Mouse (Mus musculus): ENCODE results near the gene Zkscan7. TPM values are rescaled to one million over a fixed set of nuclear protein-coding genes. Genes with fewer than 3 reads are reported as not detected.
"Not testable (repeated sequence)": the region's sequence is repeated elsewhere in the genome, so short reads cannot be mapped to it uniquely, and the experiment has no call there.

Gene Zkscan7
- polyA plus RNA-seq (2015; fragmentation: Nextera tagmentation; extraction: Ambion mirVana), result 0.69 and 1.0 TPM in 2 replicates

- H3K4me2 ChIP-seq (ENCODE audit: low read depth, low read length), result peak within 1 kb of the TSS; percentile 71
These were observed at the start of gene Zkscan7 for GRCm38 (mm10) chr9:122885385-122885784. Zkscan7 (plus strand) TSS chr9:122885685.

GRCm38 (mm10) chr9:122836126-122836525 is 49.4 kb upstream of the Zkscan7 start:
- no peak overlapping the region for H3K27ac ChIP-seq (ENCODE audit: low read length)
- H3K4me2 ChIP-seq (ENCODE audit: low read depth, low read length), result no peak overlapping the region
- no peak overlapping the region for H3K4me3 ChIP-seq (ENCODE audit: low read depth, low read length)
- no peak for ATAC-seq (ENCODE audit: low read depth)
- no peak overlapping the region for H3K9ac ChIP-seq (ENCODE audit: low read depth, low read length)
- no peaks in the 10 kb centered on the region for H3K4me1 ChIP-seq (ENCODE audit: control insufficient read depth, low read depth, low read length)
- H3K9me3 ChIP-seq (replicated peaks; ENCODE audit: control insufficient read depth, low read length), result no peaks in the 10 kb centered on the region
- WGBS (ENCODE audit: insufficient replicate concordance), result 68% methylated on average over 9 of the region's 9 CpGs
- H3K36me3 ChIP-seq (ENCODE audit: control insufficient read depth, insufficient read depth), result no peaks in the 10 kb centered on the region
- no peaks in the 10 kb centered on the region for H3K27me3 ChIP-seq (ENCODE audit: control insufficient read depth, insufficient read depth, low read depth, low read length)

More at GRCm38 (mm10) chr9:122885385-122885784, at the start of gene Zkscan7:
- Histone ChIP-seq H3K27ac (ENCODE audit: low read length) (no peak within 1 kb of the TSS), H3K36me3 (ENCODE audit: control insufficient read depth, insufficient read depth) (no peaks in the 10 kb centered on the region), H3K4me3 (ENCODE audit: low read depth, low read length) (peak within 1 kb of the TSS; percentile 69), H3K4me1 (ENCODE audit: control insufficient read depth, low read depth, low read length) (peaks cover 4% of the 10 kb centered on the region; the same call in 1 of the 2 replicates), H3K9ac (ENCODE audit: low read depth, low read length) (no peak within 1 kb of the TSS), H3K27me3 (ENCODE audit: control insufficient read depth, insufficient read depth, low read depth, low read length) (no peaks in the 10 kb centered on the region), H3K9me3 (replicated peaks; ENCODE audit: control insufficient read depth, low read length) (no peaks in the 10 kb centered on the region)
- 62% methylated on average over 3 of the region's 3 CpGs for WGBS (ENCODE audit: insufficient replicate concordance)
- no peak for ATAC-seq (ENCODE audit: low read depth)

GRCm38 (mm10) chr9:122836790-122837189 is 48.7 kb upstream of the Zkscan7 start:
- H3K27ac ChIP-seq (ENCODE audit: low read length), result no peak overlapping the region

DNA sequence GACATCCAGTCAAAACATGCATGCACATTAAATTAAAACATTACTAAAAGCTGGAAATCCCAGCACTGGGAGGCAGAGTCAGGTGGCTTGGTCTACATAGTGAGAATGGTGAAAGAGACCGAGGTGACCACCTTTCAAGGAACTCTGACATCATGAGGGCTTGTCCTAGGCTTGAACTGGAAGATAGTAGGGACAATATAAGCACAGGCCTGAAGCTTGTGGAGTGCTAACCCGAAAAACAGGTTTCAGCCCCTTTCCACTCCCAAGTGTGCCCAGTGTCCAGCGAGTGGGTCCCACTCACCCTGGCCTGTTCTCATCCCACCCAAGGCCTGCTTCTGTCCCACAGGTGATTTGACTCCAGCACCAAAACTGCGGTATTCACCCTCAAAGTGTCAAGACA is 48.3 kb upstream of the Zkscan7 start:
- H3K4me1 ChIP-seq (ENCODE audit: control insufficient read depth, low read depth, low read length), result no peaks in the 10 kb centered on the region
- no peaks in the 10 kb centered on the region for H3K36me3 ChIP-seq (ENCODE audit: control insufficient read depth, insufficient read depth)
- H3K4me2 ChIP-seq (ENCODE audit: low read depth, low read length), result no peak overlapping the region
- no peak overlapping the region for H3K9ac ChIP-seq (ENCODE audit: low read depth, low read length)
- H3K27me3 ChIP-seq (ENCODE audit: control insufficient read depth, insufficient read depth, low read depth, low read length), result no peaks in the 10 kb centered on the region
- ATAC-seq (ENCODE audit: low read depth), result no peak
- no peaks in the 10 kb centered on the region for H3K9me3 ChIP-seq (replicated peaks; ENCODE audit: control insufficient read depth, low read length)
- WGBS (ENCODE audit: insufficient replicate concordance), result 65% methylated on average over 4 of the region's 4 CpGs
- H3K27ac ChIP-seq (ENCODE audit: low read length), result no peak overlapping the region
- H3K4me3 ChIP-seq (ENCODE audit: low read depth, low read length), result no peak overlapping the region

More at GRCm38 (mm10) chr9:122836790-122837189, 48.7 kb upstream of the Zkscan7 start:
- Histone ChIP-seq H3K9ac (ENCODE audit: low read depth, low read length) (no peak overlapping the region), H3K4me3 (ENCODE audit: low read depth, low read length) (no peak overlapping the region), H3K27me3 (ENCODE audit: control insufficient read depth, insufficient read depth, low read depth, low read length) (no peaks in the 10 kb centered on the region), H3K4me2 (ENCODE audit: low read depth, low read length) (no peak overlapping the region), H3K4me1 (ENCODE audit: control insufficient read depth, low read depth, low read length) (no peaks in the 10 kb centered on the region), H3K36me3 (ENCODE audit: control insufficient read depth, insufficient read depth) (no peaks in the 10 kb centered on the region), H3K9me3 (replicated peaks; ENCODE audit: control insufficient read depth, low read length) (no peaks in the 10 kb centered on the region)
- WGBS (ENCODE audit: insufficient replicate concordance), result 64% methylated on average over 6 of the region's 6 CpGs
- no peak for ATAC-seq (ENCODE audit: low read depth)

GRCm38 (mm10) chr9:122837680-122838079 is 47.8 kb upstream of the Zkscan7 start:
- H3K9me3 ChIP-seq (replicated peaks; ENCODE audit: control insufficient read depth, low read length), result no peaks in the 10 kb centered on the region

GRCm38 (mm10) chr9:122843760-122844159 is 41.7 kb upstream of the Zkscan7 start, which contains the start of gene Gm35549:
Gm35549 (minus strand) TSS chr9:122844035.
- Histone ChIP-seq H3K9ac (ENCODE audit: low read depth, low read length) (no peak within 1 kb of the TSS), H3K4me1 (ENCODE audit: control insufficient read depth, low read depth, low read length) (no peaks in the 10 kb centered on the region), H3K4me2 (ENCODE audit: low read depth, low read length) (no peak within 1 kb of the TSS), H3K9me3 (replicated peaks; ENCODE audit: control insufficient read depth, low read length) (0 out of 2 replicates have a peak, but pooled peaks cover 2% of the 10 kb centered on the region), H3K4me3 (ENCODE audit: low read depth, low read length) (no peak within 1 kb of the TSS), H3K27me3 (ENCODE audit: control insufficient read depth, insufficient read depth, low read depth, low read length) (no peaks in the 10 kb centered on the region), H3K36me3 (ENCODE audit: control insufficient read depth, insufficient read depth) (peaks cover 4% of the 10 kb centered on the region), H3K27ac (ENCODE audit: low read length) (no peak within 1 kb of the TSS)
- ATAC-seq (ENCODE audit: low read depth), result no peak
- 69% methylated on average over 3 of the region's 3 CpGs for WGBS (ENCODE audit: insufficient replicate concordance)

More at GRCm38 (mm10) chr9:122837680-122838079, 47.8 kb upstream of the Zkscan7 start:
- H3K27me3 ChIP-seq (ENCODE audit: control insufficient read depth, insufficient read depth, low read depth, low read length), result no peaks in the 10 kb centered on the region
- H3K4me3 ChIP-seq (ENCODE audit: low read depth, low read length), result no peak overlapping the region
- no peak for ATAC-seq (ENCODE audit: low read depth)
- H3K9ac ChIP-seq (ENCODE audit: low read depth, low read length), result no peak overlapping the region
- H3K4me2 ChIP-seq (ENCODE audit: low read depth, low read length), result no peak overlapping the region
- no peaks in the 10 kb centered on the region for H3K36me3 ChIP-seq (ENCODE audit: control insufficient read depth, insufficient read depth)
- no peaks in the 10 kb centered on the region for H3K4me1 ChIP-seq (ENCODE audit: control insufficient read depth, low read depth, low read length)
- H3K27ac ChIP-seq (ENCODE audit: low read length), result no peak overlapping the region
- 34% methylated on average over 16 of the region's 16 CpGs for WGBS (ENCODE audit: insufficient replicate concordance)

DNA sequence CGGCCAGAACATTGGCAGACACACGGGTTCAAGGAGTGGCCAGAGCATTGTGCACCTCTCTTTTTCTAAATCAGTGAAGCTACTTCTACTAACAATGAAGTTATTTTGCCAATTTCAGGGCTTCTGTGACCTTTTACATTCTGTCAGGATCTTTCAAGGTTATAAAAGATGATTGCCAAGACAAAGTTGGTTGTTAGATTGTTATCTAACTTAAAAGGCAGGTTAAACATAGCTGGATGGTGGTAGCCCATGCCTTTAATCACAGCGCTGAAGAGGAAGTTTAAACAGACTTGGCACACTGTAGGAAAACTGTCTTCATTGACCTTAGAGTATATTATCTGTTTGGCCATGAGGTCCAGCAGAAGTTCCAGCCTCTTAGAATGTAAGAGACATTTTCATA is 39.9 kb upstream of the Zkscan7 start:
- no peak overlapping the region for H3K4me2 ChIP-seq (ENCODE audit: low read depth, low read length)
- H3K9me3 ChIP-seq (replicated peaks; ENCODE audit: control insufficient read depth, low read length), result peaks cover 2% of the 10 kb centered on the region; the same call in 1 of the 2 replicates
- H3K36me3 ChIP-seq (ENCODE audit: control insufficient read depth, insufficient read depth), result peaks cover 15% of the 10 kb centered on the region
- 51% methylated on average over 3 of the region's 3 CpGs for WGBS (ENCODE audit: insufficient replicate concordance)
- no peaks in the 10 kb centered on the region for H3K27me3 ChIP-seq (ENCODE audit: control insufficient read depth, insufficient read depth, low read depth, low read length)
- H3K27ac ChIP-seq (ENCODE audit: low read length), result no peak overlapping the region
- no peak overlapping the region for H3K9ac ChIP-seq (ENCODE audit: low read depth, low read length)
- no peaks in the 10 kb centered on the region for H3K4me1 ChIP-seq (ENCODE audit: control insufficient read depth, low read depth, low read length)
- no peak overlapping the region for H3K4me3 ChIP-seq (ENCODE audit: low read depth, low read length)
- ATAC-seq (ENCODE audit: low read depth), result no peak

GRCm38 (mm10) chr9:122846156-122846555 is 39.3 kb upstream of the Zkscan7 start:
- Histone ChIP-seq H3K4me1 (ENCODE audit: control insufficient read depth, low read depth, low read length) (no peaks in the 10 kb centered on the region), H3K27ac (ENCODE audit: low read length) (no peak overlapping the region), H3K27me3 (ENCODE audit: control insufficient read depth, insufficient read depth, low read depth, low read length) (no peaks in the 10 kb centered on the region), H3K9me3 (replicated peaks; ENCODE audit: control insufficient read depth, low read length) (peaks cover 2% of the 10 kb centered on the region; the same call in 1 of the 2 replicates), H3K4me2 (ENCODE audit: low read depth, low read length) (no peak overlapping the region), H3K36me3 (ENCODE audit: control insufficient read depth, insufficient read depth) (peaks cover 19% of the 10 kb centered on the region), H3K4me3 (ENCODE audit: low read depth, low read length) (no peak overlapping the region), H3K9ac (ENCODE audit: low read depth, low read length) (no peak overlapping the region)
- no peak for ATAC-seq (ENCODE audit: low read depth)

- not testable (repeated sequence) for H3K27ac ChIP-seq (ENCODE audit: low read length); H3K27me3 ChIP-seq (ENCODE audit: control insufficient read depth, insufficient read depth, low read depth, low read length); H3K4me2 ChIP-seq (ENCODE audit: low read depth, low read length); ATAC-seq (ENCODE audit: low read depth); H3K4me3 ChIP-seq (ENCODE audit: low read depth, low read length); H3K9ac ChIP-seq (ENCODE audit: low read depth, low read length); H3K4me1 ChIP-seq (ENCODE audit: control insufficient read depth, low read depth, low read length); H3K9me3 ChIP-seq (replicated peaks; ENCODE audit: control insufficient read depth, low read length)
- H3K36me3 ChIP-seq (ENCODE audit: control insufficient read depth, insufficient read depth), result peaks cover 34% of the 10 kb centered on the region
- WGBS (ENCODE audit: insufficient replicate concordance), result 80% methylated on average over 7 of the region's 8 CpGs
These were observed 37.6 kb upstream of the Zkscan7 start for GRCm38 (mm10) chr9:122847811-122848311.
